7 mouse cellular contexts compared by ENCODE assay signal in genomic region chr17:79354174-79354443, GRCm38 (mm10). TPM values are rescaled to one million over a fixed set of nuclear protein-coding genes. Genes with fewer than 3 reads are reported as not detected.
A peak's percentile ranks its signal among the peaks of the same experiment; 100 is the strongest.
DNase-seq lines count a peak whose midpoint lies in the region; ATAC-seq lines count a peak whose summit lies in the region.

No protein-coding gene starts in this region.

- intact Hi-C loops in gastrocnemius, postnatal 36 days (cut with DNase I) = loop anchor here (10.0 kb wide), 1 partner anchor 661 kb away; no protein-coding TSS in a partner anchor

- WGBS in forebrain, embryonic 10.5 days = 0% methylated on average over 6 of the region's 6 CpGs
- 0% methylated on average over 6 of the region's 6 CpGs for WGBS in limb, embryonic 12.5 days
- 0% methylated on average over 6 of the region's 6 CpGs for WGBS in stomach, embryonic 14.5 days

- peak overlapping the region; percentile 92 for H3K4me3 ChIP-seq in megakaryocyte, embryonic 14.5 days (replicated peaks)
- H3K4me3 ChIP-seq in forebrain, embryonic 10.5 days = peak overlapping the region; percentile 70
- peak overlapping the region; percentile 74 for H3K4me3 ChIP-seq in limb, embryonic 12.5 days (replicated peaks)
- peak overlapping the region; percentile 79 for H3K4me3 ChIP-seq in stomach, embryonic 14.5 days (ENCODE audit: low read depth, low read length)

- peaks cover 22% of the 10 kb centered on the region for H3K36me3 ChIP-seq in megakaryocyte, embryonic 14.5 days (replicated peaks; ENCODE audit: low read length)
- no peaks in the 10 kb centered on the region for H3K36me3 ChIP-seq in forebrain, embryonic 10.5 days (replicated peaks)
- peaks cover 19% of the 10 kb centered on the region; the same call in 1 of the 2 replicates for H3K36me3 ChIP-seq in limb, embryonic 12.5 days
- peaks cover 2% of the 10 kb centered on the region; the same call in 1 of the 2 replicates for H3K36me3 ChIP-seq in stomach, embryonic 14.5 days (ENCODE audit: control insufficient read depth, insufficient read depth, low read length)

- H3K9me3 ChIP-seq in megakaryocyte, embryonic 14.5 days = no peaks in the 10 kb centered on the region
- H3K9me3 ChIP-seq in forebrain, embryonic 10.5 days = no peaks in the 10 kb centered on the region
- no peaks in the 10 kb centered on the region for H3K9me3 ChIP-seq in limb, embryonic 12.5 days
- H3K9me3 ChIP-seq in stomach, embryonic 14.5 days (ENCODE audit: control insufficient read depth, low read depth, low read length) = no peaks in the 10 kb centered on the region

- DNase-seq in forebrain, embryonic 10.5 days (ENCODE audit: extremely low spot score, low spot score) = no peak
- no peak for DNase-seq in yolk sac, embryonic 10.5 days (ENCODE audit: low spot score)
- DNase-seq in gastrocnemius, postnatal 36 days = no peak

- H3K4me1 ChIP-seq in megakaryocyte, embryonic 14.5 days = peaks cover 68% of the 10 kb centered on the region
- peaks cover 39% of the 10 kb centered on the region for H3K4me1 ChIP-seq in forebrain, embryonic 10.5 days
- H3K4me1 ChIP-seq in limb, embryonic 12.5 days (replicated peaks) = peaks cover 51% of the 10 kb centered on the region
- peaks cover 18% of the 10 kb centered on the region for H3K4me1 ChIP-seq in stomach, embryonic 14.5 days (ENCODE audit: control insufficient read depth, insufficient read depth, low read length)

- H3K27me3 ChIP-seq in megakaryocyte, embryonic 14.5 days (replicated peaks) = peaks cover 8% of the 10 kb centered on the region
- peaks cover 68% of the 10 kb centered on the region for H3K27me3 ChIP-seq in forebrain, embryonic 10.5 days (ENCODE audit: poor library complexity, severe bottlenecking)
- H3K27me3 ChIP-seq in limb, embryonic 12.5 days = peaks cover 24% of the 10 kb centered on the region
- no peaks in the 10 kb centered on the region for H3K27me3 ChIP-seq in stomach, embryonic 14.5 days (ENCODE audit: control insufficient read depth, insufficient read depth, low read length)

- H3K27ac ChIP-seq in forebrain, embryonic 10.5 days = peak overlapping the region; percentile 86
- H3K27ac ChIP-seq in limb, embryonic 12.5 days = peak overlapping the region; percentile 78
- H3K27ac ChIP-seq in stomach, embryonic 14.5 days (ENCODE audit: low read length) = peak overlapping the region; percentile 81; the same call in 1 of the 2 replicates

- H3K9ac ChIP-seq in limb, embryonic 12.5 days (replicated peaks) = peak overlapping the region; percentile 74
- peak overlapping the region; percentile 77 for H3K9ac ChIP-seq in stomach, embryonic 14.5 days (replicated peaks; ENCODE audit: low read depth, low read length)

- ATAC-seq in megakaryocyte, adult 5-6 weeks (ENCODE audit: poor library complexity, severe bottlenecking) = no peak
- ATAC-seq in limb, embryonic 12.5 days (ENCODE audit: insufficient number of reproducible peaks, insufficient read depth, low FRiP score, low TSS enrichment, low read depth) = no peak
- ATAC-seq in stomach, embryonic 14.5 days (ENCODE audit: insufficient number of reproducible peaks, insufficient read depth, low FRiP score, low read depth) = no peak

- peak overlapping the region; percentile 81 for H3K4me2 ChIP-seq in limb, embryonic 12.5 days
- H3K4me2 ChIP-seq in stomach, embryonic 14.5 days (replicated peaks; ENCODE audit: low read depth, low read length) = peak overlapping the region; percentile 99

RNA-seq across cellular contexts. Expression of gene Cdc42ep3, which starts 0.8 kb away (rescaled TPM):
- 0.99 and 5.5 TPM in 2 replicates for polyA plus RNA-seq in megakaryocyte, embryonic 14.5 days (2012; ENCODE audit: insufficient read depth, low replicate concordance)
- total RNA-seq in megakaryocyte, adult 5-6 weeks (2015) = 70.3 and 75.4 TPM in 2 replicates
- 170 and 190 TPM in 2 replicates for total RNA-seq in megakaryocyte, adult 5-6 weeks (2017)
- polyA plus RNA-seq in forebrain, embryonic 10.5 days (2016; fragmentation: Nextera tagmentation; extraction: Ambion mirVana) = 8.6 and 9.7 TPM in 2 replicates
- polyA plus RNA-seq in limb, embryonic 12.5 days (2016; fragmentation: Nextera tagmentation; extraction: Ambion mirVana) = 84.9 and 85.0 TPM in 2 replicates
- 75.5 and 85.0 TPM in 2 replicates for polyA plus RNA-seq in stomach, embryonic 14.5 days (2014; fragmentation: Nextera tagmentation; extraction: Ambion mirVana)
- total RNA-seq in gastrocnemius, postnatal 36 days (2021) = 10 to 100 TPM; 30.6 to 45.2 TPM
